Mouse (Mus musculus) liver, postnatal 0 days (tissue): ENCODE results near the gene Cd300ld4. TPM values are rescaled to one million over a fixed set of nuclear protein-coding genes. Genes with fewer than 3 reads are reported as not detected.

Experiments
- ATAC-seq: fragments of 200-750 bp; cut with Nextera tagmentation; 2 replicates; pipeline ENCODE4 v1.8.0; 2017; ENCODE audit warnings: mild to moderate bottlenecking, moderate library complexity
- DNase-seq: peaks from one replicate; pipeline ENCODE4 v3.0.0-alpha.2; 2016
- H3K27ac ChIP-seq: fragments of 300-500 bp; sonication (generic); 2 replicates; pipeline ENCODE4 v1.5.1; 2014; ENCODE audit warnings: antibody characterized with exemption, moderate library complexity, mild to moderate bottlenecking, low read depth
- H3K27me3 ChIP-seq: fragments of 300-500 bp; sonication (generic); 2 replicates; pipeline ENCODE4 v1.6.1; 2014; ENCODE audit warnings: low read length, control low read depth, mixed read lengths; ENCODE audit not compliant: insufficient read depth
- H3K36me3 ChIP-seq: fragments of 300-500 bp; sonication (generic); replicated peaks from 2 replicates; pipeline ENCODE4 v1.6.1; 2014; ENCODE audit warnings: mild to moderate bottlenecking, control low read depth, low read length, moderate library complexity, mixed read lengths; ENCODE audit not compliant: insufficient read depth
- H3K4me1 ChIP-seq: fragments of 300-500 bp; sonication (generic); 2 replicates; pipeline ENCODE4 v1.6.1; 2014; ENCODE audit warnings: antibody characterized with exemption, mild to moderate bottlenecking, control low read depth; ENCODE audit not compliant: insufficient read depth
- H3K4me2 ChIP-seq: fragments of 300-500 bp; sonication (generic); 2 replicates; pipeline ENCODE4 v1.6.1; 2014; ENCODE audit warnings: low read depth, mild to moderate bottlenecking, low read length, moderate library complexity, mixed read lengths
- H3K4me3 ChIP-seq: fragments of 300-500 bp; sonication (generic); 2 replicates; pipeline ENCODE4 v1.5.1; 2014; ENCODE audit warnings: low read depth, low read length
- H3K9ac ChIP-seq: fragments of 300-500 bp; sonication (generic); replicated peaks from 2 replicates; pipeline ENCODE4 v1.6.1; 2014; ENCODE audit warnings: mild to moderate bottlenecking, moderate library complexity
- H3K9me3 ChIP-seq: fragments of 300-500 bp; sonication (generic); 2 replicates; pipeline ENCODE4 v1.6.1; 2016; ENCODE audit warnings: mild to moderate bottlenecking, control low read depth, low read length, mixed read lengths
- CTCF ChIP-seq: sonication (generic); IDR thresholded peaks from 2 replicates; pipeline ENCODE4 v1.5.1; 2016; ENCODE audit warnings: antibody characterized with exemption, low read depth
- EP300 ChIP-seq: IDR thresholded peaks from 2 replicates; pipeline ENCODE4 v1.6.1; 2016; ENCODE audit warnings: antibody characterized with exemption, low read depth, mild to moderate bottlenecking
- WGBS: fragments of 180-500 bp; shearing (Covaris S2); extraction: QIAGEN DNeasy Blood & Tissue Kit; methylation state at CpG from one replicate; pipeline ENCODE4 v1.1.7; 2014; ENCODE audit not compliant: insufficient replicate concordance; 5-methylcytosine and 5-hydroxymethylcytosine counted together
- polyA plus RNA-seq: library from polyadenylated mRNA; unstranded; fragments of >200 nt; fragmentation: Nextera tagmentation; extraction: Ambion mirVana; gene quantifications from 2 replicates; pipeline ENCODE4 v1.2.1, GENCODE M21; 2015

The Cd300ld4 gene
- polyA plus RNA-seq, 1 experiment from 2014 or later, result not detected

DNA sequence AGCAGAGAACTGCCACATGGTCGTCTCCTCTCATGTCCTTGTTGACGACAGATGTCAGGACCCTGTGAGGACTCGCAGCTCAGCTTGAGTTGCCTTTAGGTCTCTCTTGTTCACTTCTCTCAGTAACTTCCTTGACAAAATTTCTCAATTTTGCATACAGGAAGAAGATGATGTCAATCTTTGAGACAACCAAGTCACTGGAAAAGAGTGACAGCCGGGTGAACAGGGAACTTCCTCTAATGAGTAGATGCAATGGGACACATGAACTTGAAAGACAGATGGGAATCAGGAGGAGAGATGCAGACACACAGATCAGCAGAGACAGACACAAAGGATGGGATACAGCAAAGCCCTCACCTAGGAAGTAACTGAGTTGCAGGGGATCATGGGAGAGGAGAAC, 37.0 kb downstream of the Cd300ld4 start, which contains the start of gene Cd300ld:
TSS of gene Cd300ld (minus strand) at position 130 of the 400 bp plus-strand sequence.
- WGBS, result 37% methylated on average over 4 of the region's 4 CpGs
- TF ChIP-seq CTCF (no peak), EP300 (no peak)
- Histone ChIP-seq H3K4me1 (no peaks in the 10 kb centered on the region), H3K27me3 (no peaks in the 10 kb centered on the region), H3K9ac (no peak within 1 kb of the TSS), H3K4me2 (no peak within 1 kb of the TSS), H3K9me3 (no peaks in the 10 kb centered on the region), H3K36me3 (no peaks in the 10 kb centered on the region), H3K4me3 (no peak within 1 kb of the TSS), H3K27ac (no peak within 1 kb of the TSS)
- no peak for DNase-seq
- no peak for ATAC-seq

DNA sequence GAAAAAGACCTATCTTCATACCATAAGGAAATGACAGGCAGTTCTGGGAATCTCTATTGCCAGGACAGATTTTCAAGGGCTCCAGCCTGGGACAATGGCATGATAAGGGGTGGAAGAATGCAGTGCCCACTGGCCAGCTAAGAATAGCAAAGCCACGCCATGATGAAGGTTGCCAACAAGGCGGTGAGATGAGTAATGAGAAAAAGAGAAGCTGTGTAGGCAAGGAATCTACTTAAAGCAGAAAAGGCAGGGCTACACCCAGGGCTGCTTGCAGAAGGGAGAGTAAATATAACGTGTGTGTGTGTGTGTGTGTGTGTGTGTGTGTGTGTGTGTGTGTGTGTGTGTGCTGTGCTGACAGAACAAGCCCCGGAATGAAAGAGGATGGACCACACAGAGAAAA, 44.9 kb downstream of the Cd300ld4 start:
- Histone ChIP-seq H3K36me3 (no peaks in the 10 kb centered on the region), H3K27ac (no peak overlapping the region), H3K9me3 (no peaks in the 10 kb centered on the region), H3K4me2 (no peak overlapping the region), H3K27me3 (no peaks in the 10 kb centered on the region), H3K4me1 (no peaks in the 10 kb centered on the region), H3K4me3 (no peak overlapping the region), H3K9ac (no peak overlapping the region)
- no peak for DNase-seq
- TF ChIP-seq EP300 (no peak), CTCF (no peak)
- no peak for ATAC-seq
- WGBS, result 67% methylated on average over 4 of the region's 4 CpGs

DNA sequence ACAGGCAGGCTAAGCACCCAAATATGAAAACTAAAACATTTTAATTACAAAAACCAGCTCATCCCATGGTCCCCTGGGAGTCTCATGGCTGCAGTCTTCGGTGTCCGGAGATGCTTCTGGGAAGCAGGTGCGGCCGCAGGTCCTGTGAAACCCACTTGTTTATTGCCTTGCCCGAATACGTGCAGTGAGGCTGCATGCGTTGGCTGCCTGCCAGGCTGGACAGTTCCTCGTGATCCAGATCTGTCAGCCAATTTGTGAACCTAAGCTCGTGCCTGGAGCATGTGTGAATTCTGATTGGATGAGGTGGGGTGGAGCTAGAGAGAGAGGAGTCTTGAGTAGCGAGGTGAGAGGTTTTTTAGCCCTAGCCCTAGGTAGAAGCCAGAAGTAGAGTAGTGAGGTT, 54.1 kb downstream of the Cd300ld4 start:
- no peak overlapping the region for H3K9ac ChIP-seq
- ATAC-seq, result no peak
- H3K27me3 ChIP-seq, result no peaks in the 10 kb centered on the region
- H3K27ac ChIP-seq, result no peak overlapping the region
- H3K4me3 ChIP-seq, result no peak overlapping the region
- H3K9me3 ChIP-seq, result no peaks in the 10 kb centered on the region
- TF ChIP-seq CTCF, result no peak
- H3K4me2 ChIP-seq, result no peak overlapping the region
- H3K4me1 ChIP-seq, result no peaks in the 10 kb centered on the region; the same call in 1 of the 2 replicates
- H3K36me3 ChIP-seq, result no peaks in the 10 kb centered on the region
- WGBS, result 77% methylated on average over 10 of the region's 10 CpGs
- no peak for DNase-seq

Other genes with a start within 250 kb of the Cd300ld4 start
- not detected in 2 replicates for gene Btbd17, start 231.1 kb downstream of the Cd300ld4 start, polyA plus RNA-seq
- gene Gpr142, start 228.1 kb downstream of the Cd300ld4 start, polyA plus RNA-seq, result not detected in 2 replicates
- 23.2 and 24.9 TPM in 2 replicates for gene Gprc5c, start 175.9 kb downstream of the Cd300ld4 start, polyA plus RNA-seq
- 7.7 and 9.7 TPM in 2 replicates for gene Cd300a, start 137.0 kb downstream of the Cd300ld4 start, polyA plus RNA-seq
- gene Cd300lb, start 92.6 kb downstream of the Cd300ld4 start, polyA plus RNA-seq, result 1.8 and 2.5 TPM in 2 replicates
- 0.29 TPM in 1 of 2 replicates, not detected in the other for gene Cd300c, start 57.9 kb downstream of the Cd300ld4 start, polyA plus RNA-seq
- gene Cd300ld, start 37.1 kb downstream of the Cd300ld4 start, polyA plus RNA-seq, result 2.2 and 2.4 TPM in 2 replicates
- gene Cd300c2, start 25.1 kb downstream of the Cd300ld4 start, polyA plus RNA-seq, result 16.3 and 17.3 TPM in 2 replicates
- not detected in 2 replicates for gene Cd300ld2, start 10.8 kb downstream of the Cd300ld4 start, polyA plus RNA-seq
- gene Cd300ld5, start 10.8 kb upstream of the Cd300ld4 start, polyA plus RNA-seq, result not detected in 2 replicates
- gene Cd300ld3, start 21.4 kb upstream of the Cd300ld4 start, polyA plus RNA-seq, result not detected in 2 replicates
- 0.98 and 1.1 TPM in 2 replicates for gene Cd300e, start 35.2 kb upstream of the Cd300ld4 start, polyA plus RNA-seq
- 2.5 and 3.1 TPM in 2 replicates for gene Rab37, start 64.4 kb upstream of the Cd300ld4 start, polyA plus RNA-seq
- gene Cd300lf, start 107.0 kb upstream of the Cd300ld4 start, polyA plus RNA-seq, result 8.5 and 9.3 TPM in 2 replicates
- gene Slc9a3r1, start 136.3 kb upstream of the Cd300ld4 start, polyA plus RNA-seq, result 101 and 115 TPM in 2 replicates
- 5.7 and 7.1 TPM in 2 replicates for gene Tmem104, start 160.5 kb upstream of the Cd300ld4 start, polyA plus RNA-seq
- 16.5 and 16.7 TPM in 2 replicates for gene Nat9, start 160.8 kb upstream of the Cd300ld4 start, polyA plus RNA-seq
- 0.04 and 0.09 TPM in 2 replicates for gene Grin2c, start 240.2 kb upstream of the Cd300ld4 start, polyA plus RNA-seq